Mouse (Mus musculus): Measurements from ENCODE around the gene Izumo4.

DNA sequence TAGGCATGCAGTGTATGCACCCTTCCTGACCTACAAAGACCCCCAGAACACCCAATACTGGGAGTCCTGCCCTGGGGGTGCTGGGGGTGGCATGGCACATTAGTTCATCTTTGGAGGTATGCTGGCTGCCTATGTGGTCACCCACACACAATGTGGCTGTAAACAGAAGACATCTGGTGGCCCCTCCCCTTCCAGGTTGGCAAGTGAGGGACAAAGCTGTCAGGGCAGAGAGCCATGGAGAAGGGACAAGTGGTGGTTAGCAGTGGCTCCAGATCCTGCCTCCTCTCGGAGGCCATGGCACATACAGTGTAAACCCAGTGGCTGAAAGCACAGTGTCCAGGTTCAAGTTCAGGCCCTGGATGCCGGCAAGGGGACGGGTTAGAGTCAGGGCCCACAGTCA is 15.4 kb upstream of the Izumo4 start:
- no peak for TF ChIP-seq TAL1 (IDR thresholded peaks at IDR 0.05; ENCODE audit: low read length)
- TF ChIP-seq GATA1 (IDR thresholded peaks at IDR 0.05; ENCODE audit: low read length): no peak
